ENCODE assay signal across 8 mouse cellular contexts in genomic region chr19:17275861-17276502, GRCm38 (mm10).
DNase-seq lines count a peak whose midpoint lies in the region; ATAC-seq lines count a peak whose summit lies in the region.
"Not testable (repeated sequence)": the region's sequence is repeated elsewhere in the genome, so short reads cannot be mapped to it uniquely, and the experiment has no call there.

No protein-coding gene starts in this region.

- not testable (repeated sequence) for H3K9ac ChIP-seq in liver, embryonic 15.5 days

- H3K36me3 ChIP-seq in liver, embryonic 15.5 days (replicated peaks): not testable (repeated sequence)

- H3K4me2 ChIP-seq in liver, embryonic 15.5 days: not testable (repeated sequence)

- peak; percentile 61 for ATAC-seq in common myeloid progenitor, adult 5-6 weeks (replicated peaks; ENCODE audit: low read depth, poor library complexity, severe bottlenecking)
- ATAC-seq in liver, embryonic 15.5 days (ENCODE audit: insufficient read depth): not testable (repeated sequence)
- peak; percentile 77 for ATAC-seq in megakaryocyte progenitor cell, adult 5-6 weeks (replicated peaks; ENCODE audit: poor library complexity)
- peak; percentile 42; the same call in 1 of the 2 replicates for ATAC-seq in neutrophil, adult 5-6 weeks (ENCODE audit: extremely low read depth, insufficient number of reproducible peaks, low FRiP score, poor library complexity, severe bottlenecking)

- not testable (repeated sequence) for H3K27me3 ChIP-seq in liver, embryonic 15.5 days

- not testable (repeated sequence) for H3K4me1 ChIP-seq in liver, embryonic 15.5 days (replicated peaks)

- H3K4me3 ChIP-seq in liver, embryonic 15.5 days (replicated peaks): not testable (repeated sequence)

- DNase-seq in 416B (ENCODE audit: low read depth): peak; percentile 40
- DNase-seq in heart, adult 18-20 months: peak; percentile 22 to 62
- DNase-seq in heart, adult 9 months (ENCODE audit: low spot score in 2 of 2): peak; percentile 33 to 51
- DNase-seq in lung, postnatal 36 days: peak; percentile 23

- H3K27ac ChIP-seq in liver, embryonic 15.5 days (replicated peaks): peak overlapping the region; percentile 34; the same call in 1 of the 2 replicates

- 30% methylated on average over 1 of the region's 1 CpGs for WGBS in liver, embryonic 15.5 days (ENCODE audit: insufficient replicate concordance)

- H3K9me3 ChIP-seq in liver, embryonic 15.5 days (replicated peaks): not testable (repeated sequence)
